Mouse (Mus musculus): ENCODE measurements around the gene Alkbh1.
"Not testable (repeated sequence)": the region's sequence is repeated elsewhere in the genome, so short reads cannot be mapped to it uniquely, and the experiment has no call there.

DNA sequence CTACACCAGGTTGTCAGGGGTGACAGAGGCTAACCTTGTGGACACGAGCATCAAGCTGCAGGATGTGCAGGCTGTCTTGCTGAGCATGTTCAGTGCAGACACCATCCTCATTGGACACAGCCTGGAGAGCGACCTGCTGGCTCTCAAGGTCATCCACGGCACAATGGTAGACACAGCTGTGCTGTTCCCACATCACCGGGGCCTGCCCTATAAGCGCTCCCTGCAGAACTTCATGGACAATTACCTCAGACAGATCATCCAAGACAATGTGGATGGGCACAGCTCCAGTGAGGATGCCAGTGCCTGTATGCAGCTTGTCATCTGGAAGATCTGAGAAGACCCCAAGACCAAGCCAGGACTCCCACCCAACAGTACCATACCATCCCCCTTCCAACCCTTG lies 38.7 kb upstream of the Alkbh1 start:
- TF ChIP-seq CTCF (IDR thresholded peaks at IDR 0.05); EP300 (IDR thresholded peaks at IDR 0.05; ENCODE audit: insufficient read depth, low read depth, low read length): not testable (repeated sequence)
